Mouse (Mus musculus) layer of hippocampus, adult 9-10 months (tissue): Measurements from ENCODE around the gene Ahcyl1.
"Not testable (repeated sequence)": the region's sequence is repeated elsewhere in the genome, so short reads cannot be mapped to it uniquely, and the experiment has no call there.

Source experiments
- DNase-seq: peaks from one replicate; pipeline ENCODE4 v3.0.0; 2022; ENCODE audit warnings: low spot score

The Ahcyl1 gene

DNA sequence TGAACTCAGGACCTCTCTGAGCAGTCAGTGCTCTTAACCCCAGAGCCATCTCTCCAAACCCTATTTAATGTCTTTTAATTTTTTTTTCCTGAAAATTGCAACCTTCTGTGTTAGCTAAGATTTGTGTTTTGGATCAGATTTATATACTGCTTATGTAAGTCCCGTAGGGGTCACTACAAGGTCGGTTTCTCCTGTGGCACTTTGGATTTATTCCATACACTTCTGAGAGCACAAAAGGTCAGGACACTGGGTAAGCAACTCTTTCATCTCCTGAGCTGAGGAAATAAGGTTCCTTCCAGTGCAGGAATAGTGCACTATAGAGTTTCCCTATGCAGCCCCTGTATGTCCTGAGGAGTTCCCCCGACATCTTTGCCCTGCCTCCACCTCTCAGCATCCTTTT lies 40.9 kb downstream of the Ahcyl1 start:
- no peak for DNase-seq

DNA sequence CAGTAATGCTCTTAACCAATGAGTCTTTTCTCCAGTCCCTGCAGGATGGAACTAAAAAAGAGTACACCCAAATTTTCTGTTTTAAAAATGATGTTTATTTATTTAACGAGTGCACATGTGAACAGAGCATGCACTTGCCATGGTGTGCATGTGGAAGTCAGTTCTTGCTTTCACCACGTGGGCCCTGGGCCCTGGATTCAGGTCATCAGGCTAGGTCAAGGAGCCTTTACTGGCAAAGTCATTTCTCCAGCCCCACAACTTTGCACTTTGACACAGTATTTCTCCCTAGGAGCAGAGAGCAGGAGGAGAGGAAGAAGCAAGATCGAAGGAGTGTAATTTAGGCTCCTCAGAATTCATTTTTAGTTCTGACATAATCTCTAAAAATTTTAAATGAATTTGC lies 41.5 kb downstream of the Ahcyl1 start:
- no peak for DNase-seq

DNA sequence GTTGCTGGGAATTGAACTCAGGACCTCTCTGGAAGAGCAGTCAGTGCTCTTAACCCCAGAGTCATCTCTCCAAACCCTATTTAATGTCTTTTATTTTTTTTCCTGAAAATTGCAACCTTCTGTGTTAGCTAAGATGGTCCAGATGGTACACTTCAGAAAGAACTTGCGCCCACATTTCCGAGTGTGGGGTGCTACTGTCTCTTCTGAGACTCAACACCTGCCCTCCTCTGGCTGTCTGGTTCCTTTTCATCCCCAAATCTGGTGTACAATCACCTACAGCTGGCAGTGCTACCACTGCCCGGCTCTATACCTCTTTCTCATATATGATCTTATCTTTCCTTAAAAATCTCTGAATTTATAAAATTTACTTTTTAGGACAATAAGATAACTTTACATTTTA lies 43.4 kb downstream of the Ahcyl1 start:
- no peak for DNase-seq

DNA sequence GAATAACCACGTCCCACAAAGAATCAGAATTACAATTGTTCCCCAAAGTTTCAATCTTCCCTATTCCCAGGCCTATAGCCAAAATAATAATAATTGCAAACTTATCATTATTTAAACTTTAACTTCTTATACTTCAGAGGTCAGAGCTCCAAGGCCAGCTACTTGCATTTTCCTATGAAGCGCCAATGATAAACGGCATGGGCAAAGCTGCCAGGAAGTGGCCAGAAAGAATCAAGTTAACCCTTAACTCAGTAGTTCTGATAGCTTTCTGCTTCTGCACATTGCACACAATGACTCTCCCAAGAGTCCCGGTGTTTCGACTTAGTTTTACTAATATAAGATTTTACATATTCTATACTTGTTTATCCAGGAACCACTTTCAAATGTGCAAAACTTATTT lies 46.1 kb downstream of the Ahcyl1 start:
- not testable (repeated sequence) for DNase-seq

DNA sequence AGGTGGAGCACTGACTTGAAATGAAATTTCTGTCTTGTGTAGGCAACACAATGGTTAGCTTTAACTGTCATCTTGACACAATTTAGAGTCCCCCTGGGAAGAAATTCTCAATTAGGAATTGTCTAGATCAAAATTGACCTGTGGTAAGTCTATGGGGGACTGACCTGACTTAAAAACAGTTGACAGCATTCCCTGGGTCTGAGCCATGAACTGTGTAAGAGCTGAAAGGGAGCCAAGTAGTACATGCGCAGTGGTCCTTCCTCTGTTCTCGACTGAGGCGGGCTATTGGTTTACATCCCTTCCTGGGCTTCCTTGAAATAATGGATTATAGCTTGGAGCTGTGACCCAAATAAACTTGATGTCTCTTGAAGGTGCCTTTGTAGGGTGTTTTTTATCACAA lies 49.4 kb downstream of the Ahcyl1 start:
- DNase-seq = no peak

DNA sequence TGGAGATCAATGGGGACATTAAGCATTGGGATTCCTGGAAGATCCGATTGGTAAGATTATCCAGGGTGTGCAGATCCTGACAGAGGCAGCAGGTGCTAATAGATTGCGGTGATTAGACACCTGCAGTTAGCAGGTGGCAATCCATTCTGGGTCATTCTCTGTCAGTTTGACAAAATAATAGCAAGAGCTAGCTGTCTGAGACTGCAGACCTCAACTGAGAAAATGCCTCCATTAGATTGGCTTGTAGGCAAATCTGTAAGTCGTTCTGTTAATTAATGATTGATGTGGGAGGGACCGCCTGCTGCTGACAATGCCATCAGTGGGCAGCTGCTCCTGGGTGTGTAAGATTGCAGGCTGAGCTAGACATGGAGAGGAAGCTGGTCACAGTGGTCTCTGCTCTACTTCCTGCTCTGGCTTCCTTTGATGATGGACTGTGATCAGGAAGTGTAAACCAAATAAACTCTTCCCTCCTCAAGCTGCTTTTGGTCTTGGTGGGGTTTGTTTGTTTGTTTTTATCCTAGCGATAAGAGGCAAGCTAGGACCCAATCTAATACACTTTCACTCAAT lies 58.7 kb downstream of the Ahcyl1 start:
- DNase-seq = no peak

DNA sequence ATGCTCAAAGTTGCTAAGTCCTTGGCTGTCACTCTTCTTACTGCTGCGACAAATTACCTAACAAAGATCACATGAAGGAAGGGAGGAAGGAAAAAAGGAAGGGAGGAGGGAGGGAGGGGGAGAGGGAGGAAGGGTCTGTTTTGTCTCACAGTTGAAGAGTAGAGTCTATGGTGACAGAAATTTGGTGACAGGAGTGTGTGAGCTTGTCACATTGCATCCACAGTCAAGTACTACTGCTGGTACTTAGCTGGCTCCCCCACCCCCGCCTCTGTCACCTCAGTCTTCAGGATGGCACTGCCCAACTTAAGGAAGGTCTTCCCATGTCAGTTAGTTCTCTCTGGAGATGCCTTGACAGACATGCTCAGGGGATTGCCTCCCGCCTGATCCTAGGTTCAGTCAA lies 60.1 kb downstream of the Ahcyl1 start:
- DNase-seq = no peak

DNA sequence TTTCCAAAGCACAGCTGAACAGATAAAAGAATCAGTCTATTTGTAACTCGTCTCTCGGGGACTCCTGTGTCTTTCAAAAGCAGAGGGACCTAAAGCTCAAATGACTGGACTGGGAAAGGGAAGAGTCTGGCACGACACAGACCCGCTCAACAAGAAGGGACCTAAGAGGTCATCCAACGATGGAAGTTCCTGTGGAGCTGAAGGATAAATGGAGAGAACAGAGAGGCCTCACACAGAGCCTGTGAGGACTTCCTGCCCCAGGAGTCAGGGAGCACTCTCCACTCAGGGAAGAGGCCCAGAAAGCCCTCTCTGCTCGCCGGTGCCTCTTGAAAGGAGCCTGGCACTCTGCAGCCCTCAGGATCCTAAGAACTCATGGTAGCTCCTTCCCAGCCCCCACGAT lies 60.5 kb downstream of the Ahcyl1 start:
- no peak for DNase-seq

DNA sequence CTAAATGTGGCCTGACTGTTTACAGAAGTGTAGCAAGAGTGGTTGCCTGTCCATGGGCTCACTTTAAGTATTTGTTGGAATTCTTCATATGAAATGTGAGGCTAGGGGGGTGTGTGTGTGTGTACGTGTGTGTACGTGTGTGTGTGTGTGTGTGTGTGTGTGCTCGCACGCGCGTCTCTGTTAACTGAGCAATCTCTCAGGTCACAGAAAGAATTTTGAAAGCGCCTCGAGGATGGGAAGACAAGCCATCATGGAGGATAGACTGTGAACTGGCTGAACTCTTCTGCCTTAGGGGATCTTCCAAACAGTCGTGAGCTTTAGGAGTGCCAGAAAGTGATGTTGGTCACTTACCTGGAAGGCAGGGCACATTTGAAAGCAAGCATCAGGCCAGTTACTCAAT lies 62.5 kb downstream of the Ahcyl1 start:
- DNase-seq = no peak

DNA sequence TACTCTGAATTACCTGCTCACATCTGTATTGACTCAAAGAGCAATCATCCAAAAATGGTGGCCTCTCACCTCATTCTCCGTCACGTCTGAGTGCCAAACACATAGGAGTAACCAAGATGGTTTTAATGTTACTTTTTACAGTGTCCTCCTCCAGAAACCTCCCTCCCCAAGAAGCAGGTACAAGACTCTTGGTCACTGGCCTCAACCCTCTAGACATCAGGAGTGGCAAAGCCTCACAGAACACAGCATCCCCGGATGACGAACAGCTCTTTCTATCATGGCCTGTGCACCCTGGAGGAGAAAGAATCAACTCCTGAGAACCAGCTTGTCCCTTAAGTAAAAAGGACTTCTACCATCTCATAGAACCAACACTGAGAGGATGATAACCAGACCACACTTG lies 63.6 kb downstream of the Ahcyl1 start:
- no peak for DNase-seq

DNA sequence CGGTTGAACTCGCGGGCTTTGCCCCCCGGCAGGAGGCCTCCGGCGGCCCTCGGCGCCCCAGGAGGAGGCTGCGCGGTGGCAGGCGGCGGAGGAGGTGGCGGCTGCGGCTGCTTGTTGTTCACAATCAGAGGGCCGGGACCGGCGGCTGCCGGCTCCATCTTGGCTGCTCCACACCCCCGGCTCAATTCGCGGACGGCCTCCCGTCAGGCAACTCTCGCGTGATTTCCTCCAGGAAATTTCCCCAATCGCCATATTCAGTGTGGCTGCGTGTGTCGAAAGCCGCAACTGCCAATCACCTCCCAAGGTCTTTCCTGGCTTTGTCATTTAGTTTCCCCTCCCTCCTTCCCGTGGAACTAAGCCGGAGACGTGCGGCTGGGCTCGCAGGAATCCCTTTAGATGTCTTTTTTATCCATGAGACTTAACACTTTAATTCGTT lies 64.8 kb downstream of the Ahcyl1 start, which contains the start of gene Strip1:
Gene Strip1, minus strand, starts transcription at position 172 of the 436 bp plus-strand sequence.
- peak; percentile 88 for DNase-seq

DNA sequence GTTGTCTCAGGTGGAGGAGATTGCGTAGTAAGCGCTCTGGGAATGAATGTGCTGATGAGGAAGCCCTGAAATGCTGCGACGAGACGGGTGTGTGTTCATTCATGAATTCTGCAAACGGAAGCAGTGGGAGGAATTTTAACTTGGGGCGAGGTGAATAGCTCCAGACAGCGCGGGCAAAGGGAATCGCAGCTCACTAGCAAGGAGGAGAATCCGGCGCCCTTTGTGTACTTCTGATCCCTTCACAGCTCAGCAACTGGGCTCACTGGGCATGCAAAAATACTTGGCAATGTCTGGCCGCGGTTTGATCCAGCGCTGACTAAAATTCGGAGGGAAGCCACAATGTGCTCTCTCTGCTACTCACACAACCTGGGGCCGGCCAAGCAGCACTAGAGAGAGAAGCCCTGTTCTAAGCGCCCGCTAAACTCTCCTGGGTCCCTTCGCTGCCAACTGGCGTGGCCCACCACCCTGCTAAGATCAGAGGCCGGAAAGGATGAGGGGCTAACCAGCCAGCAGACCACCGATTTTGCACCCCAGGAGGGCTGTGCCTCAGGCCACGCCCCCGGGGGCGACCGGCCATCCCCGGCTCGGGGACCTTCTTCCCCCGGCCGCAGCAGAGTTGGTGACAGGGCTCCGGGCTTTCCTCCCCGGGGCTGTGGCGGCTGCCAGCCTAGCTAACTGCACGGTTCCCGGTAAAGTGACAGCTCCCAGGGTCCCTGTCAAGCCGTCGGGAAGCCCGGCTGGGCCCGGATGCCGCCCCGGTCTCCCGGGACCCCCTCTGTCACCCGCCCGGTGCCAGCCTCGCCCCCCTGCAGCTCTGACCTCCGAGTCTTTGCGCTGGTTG lies 65.5 kb downstream of the Ahcyl1 start, which contains the start of gene Gm10961:
Gene Gm10961, plus strand, starts transcription at position 641 of the 841 bp plus-strand sequence.
- DNase-seq = no peak

DNA sequence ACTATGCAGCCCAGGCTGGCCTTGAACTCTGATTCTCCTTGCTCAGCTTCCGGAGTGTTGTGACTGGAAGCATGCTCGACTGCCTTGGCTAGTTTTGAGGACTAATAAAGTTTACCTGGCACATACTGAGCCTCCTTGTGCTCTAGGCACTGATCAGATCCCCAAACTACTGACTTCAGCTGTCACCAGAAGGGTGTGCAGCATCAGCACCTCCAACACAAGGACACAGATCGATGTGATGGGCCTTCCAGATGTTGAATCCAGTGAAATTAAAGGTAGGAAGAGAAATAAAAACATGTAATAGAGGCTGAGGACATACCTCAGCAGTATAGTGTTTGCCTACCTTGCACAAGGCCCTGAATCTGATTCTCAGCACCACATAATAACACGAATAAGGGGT lies 66.9 kb downstream of the Ahcyl1 start:
- DNase-seq = no peak

DNA sequence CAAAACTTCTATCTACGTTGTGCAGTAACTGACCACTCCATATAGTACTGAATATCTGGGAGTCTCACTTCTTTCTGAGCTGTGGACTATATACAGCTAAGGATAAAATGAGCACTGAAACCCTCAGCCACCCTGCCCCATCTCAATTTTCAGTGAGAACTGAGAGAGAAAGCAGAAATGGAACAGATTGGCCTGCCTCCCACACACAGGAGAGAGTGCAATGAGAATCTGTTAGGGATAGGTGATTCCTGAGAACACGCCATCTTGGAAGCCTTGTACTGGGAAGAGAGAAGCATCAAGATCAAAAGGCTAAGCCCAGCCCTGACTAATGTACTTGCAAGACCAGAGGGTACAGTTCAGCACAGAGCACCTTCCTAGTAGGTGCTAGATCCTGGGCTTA lies 67.8 kb downstream of the Ahcyl1 start:
- DNase-seq = peak; percentile 20

DNA sequence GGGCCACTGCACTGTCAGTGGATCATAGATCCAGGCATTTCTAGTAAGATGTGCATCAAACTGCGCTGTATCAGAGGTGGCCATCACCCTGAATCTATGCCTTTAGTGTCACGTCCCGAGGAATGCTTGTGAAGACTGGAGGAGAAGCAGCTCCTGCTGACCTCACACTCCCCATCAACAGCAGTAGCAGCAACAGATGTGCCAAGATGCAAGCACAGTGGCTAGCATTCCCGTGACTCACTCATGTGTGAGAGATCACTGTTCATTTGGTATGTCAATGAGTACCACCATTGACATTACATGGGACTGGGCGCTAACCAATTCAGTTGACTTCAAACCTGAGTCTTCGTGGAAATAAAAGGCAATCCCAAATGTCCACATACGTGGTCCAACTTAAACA lies 68.7 kb downstream of the Ahcyl1 start:
- DNase-seq = no peak

DNA sequence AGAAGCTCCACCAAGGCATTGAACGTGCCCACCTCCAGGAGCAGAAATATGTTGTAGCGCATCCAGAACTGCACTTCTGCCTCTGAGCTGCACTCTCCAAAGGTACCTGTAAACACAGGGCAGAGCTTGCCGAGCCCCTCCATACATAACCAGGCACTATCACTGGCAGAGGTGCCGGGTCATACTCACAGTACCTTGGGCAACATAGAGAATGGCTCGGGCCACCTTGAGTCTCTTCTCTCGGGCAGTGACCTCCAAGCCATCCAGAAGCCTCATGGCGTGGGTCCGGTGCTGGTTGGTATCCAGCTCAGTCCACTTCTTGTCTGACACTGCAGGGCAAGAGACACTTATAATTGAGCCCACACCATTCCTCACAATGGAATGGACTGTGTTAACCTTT lies 69.6 kb downstream of the Ahcyl1 start:
- DNase-seq = no peak

DNA sequence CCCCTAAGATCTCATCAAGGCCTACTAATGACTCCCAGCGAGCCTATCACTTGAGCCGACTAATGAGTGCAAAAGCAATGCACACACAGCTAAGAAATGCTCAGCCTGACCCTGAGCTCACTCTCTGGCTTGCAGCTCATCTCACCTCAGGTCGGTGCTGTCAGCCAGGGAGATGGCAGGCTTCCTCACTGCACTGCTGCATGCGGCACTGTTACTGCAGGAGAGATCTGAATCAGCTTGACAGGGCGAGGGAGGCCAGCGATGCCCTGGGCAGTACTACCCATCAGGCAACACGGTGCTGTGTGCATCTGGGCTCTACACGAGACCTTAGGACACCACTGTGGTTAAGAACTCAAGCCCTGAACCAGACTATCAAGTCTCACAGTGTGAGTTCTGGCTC lies 70.8 kb downstream of the Ahcyl1 start:
- no peak for DNase-seq

DNA sequence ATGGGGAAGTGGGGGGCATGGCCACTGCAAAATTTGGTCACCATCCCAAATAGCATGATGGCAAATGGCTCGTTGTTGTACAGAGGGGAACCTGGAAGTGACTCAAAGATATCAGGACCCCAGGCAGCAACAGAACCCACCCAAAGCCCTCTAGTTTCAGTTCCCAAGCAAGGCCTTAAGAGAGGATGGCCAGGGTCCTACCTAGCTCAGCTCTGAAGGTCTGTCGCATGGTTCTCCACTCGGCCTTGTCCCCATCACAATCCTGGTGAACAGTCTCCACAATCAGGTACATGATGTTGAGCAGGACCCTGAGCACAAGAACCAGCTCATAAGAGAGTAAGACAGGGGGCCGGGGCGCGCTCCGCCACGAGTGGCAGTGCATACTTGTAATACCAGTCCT lies 71.9 kb downstream of the Ahcyl1 start:
- no peak for DNase-seq

DNA sequence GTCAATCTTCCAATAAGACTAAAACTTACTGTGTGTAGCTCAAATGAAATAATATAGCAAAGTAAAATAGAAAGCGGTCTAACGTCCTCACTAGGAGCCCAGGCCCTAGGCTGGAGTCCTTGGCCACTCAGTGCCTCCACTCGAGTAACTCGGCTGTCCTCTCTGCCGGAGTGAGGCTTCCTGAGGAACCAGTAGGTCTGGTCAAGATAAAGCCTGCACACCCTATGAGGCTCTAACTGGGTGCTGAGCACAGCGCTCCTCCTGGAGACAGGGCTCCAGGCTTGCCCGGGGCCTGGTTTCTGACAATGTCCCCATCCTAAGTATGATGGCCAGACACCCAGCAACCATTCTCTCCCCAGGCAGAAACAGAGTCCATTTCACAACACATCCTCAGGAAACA lies 73.8 kb downstream of the Ahcyl1 start:
- no peak for DNase-seq

DNA sequence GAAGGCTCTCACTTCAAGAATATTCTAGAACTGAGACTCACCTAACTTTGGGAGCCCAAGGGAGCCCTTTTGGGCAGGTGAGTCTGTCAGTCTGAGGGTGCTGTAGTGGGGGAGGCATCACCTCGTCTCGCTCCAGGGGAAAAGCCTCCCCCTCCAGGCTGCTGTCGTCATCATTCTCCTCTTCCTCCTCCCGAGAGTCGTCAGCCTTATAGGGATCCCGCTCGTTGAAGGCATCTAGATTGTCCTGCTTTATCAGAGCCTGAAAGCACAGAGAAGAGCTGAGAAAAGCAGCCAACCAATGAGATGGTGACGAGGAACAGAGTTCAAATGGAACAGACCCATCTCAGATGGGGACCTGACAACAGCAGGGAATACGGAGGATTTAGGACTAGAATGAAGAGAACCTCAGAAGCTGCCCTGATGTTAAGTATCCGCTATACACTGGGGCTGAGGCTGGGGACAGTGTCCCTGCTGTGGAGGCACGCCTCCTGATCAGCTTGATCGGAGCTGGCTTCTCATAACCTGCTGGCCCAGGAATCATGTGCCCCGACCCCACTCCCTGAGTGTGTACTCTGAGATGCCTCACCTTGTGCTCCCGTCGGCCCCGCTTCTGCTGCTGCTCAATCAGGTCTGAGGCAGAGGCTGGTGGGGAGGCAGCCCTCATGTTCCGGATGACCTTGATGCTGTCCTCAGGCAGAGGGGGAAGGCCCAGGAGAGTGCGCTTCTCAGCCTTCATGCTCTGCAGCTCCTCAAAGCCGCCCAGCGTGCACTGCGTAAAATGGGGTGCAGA lies 74.9 kb downstream of the Ahcyl1 start:
- DNase-seq = no peak

DNA sequence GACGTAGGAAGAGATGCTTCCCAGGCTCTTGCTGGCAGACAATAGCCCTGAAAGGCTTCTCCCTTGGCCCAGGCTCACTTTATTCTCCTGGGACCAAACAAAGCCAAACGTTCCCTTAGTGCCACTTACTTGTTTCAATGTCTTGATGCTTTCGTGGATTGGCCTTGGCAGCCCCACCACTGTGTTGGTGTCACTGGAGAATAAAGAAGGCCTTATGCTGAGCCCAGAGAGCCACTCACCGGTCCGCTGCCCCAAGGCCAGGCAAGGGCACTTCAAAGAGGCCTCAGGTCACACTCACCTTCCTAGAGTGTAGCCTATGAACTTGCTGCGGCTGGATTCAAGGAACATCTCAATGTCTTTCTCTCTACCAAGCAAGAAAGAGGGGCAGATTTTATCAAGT lies 76.4 kb downstream of the Ahcyl1 start:
- DNase-seq = no peak

DNA sequence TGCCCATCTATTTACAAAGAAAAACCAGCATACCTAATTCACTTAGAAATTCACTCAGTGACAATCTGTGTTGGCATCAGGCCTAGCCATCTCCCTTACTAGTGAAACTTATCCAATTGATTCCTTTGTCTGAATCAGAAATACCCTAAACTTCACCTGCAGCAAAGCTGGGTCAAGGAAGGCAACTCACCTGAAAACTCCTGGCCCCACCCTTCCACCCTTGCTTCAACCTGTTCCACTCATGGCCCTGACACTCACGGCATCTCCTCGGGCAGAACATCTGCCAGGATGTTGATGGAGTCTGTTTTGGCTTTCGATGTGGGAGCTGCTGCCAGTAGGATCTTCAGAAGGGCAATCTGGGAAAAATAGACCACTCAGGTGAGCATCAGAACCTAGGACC lies 78.6 kb downstream of the Ahcyl1 start:
- no peak for DNase-seq
